Mouse (Mus musculus) G1E (cell line): ENCODE measurements around the gene Agbl2.

Experiments
- CTCF ChIP-seq: IDR thresholded peaks from 2 replicates; pipeline ENCODE4 v1.5.1; 2012; ENCODE audit warnings: low read depth, low read length, inconsistent platforms, mixed read lengths
- GATA1 ChIP-seq: IDR thresholded peaks from 2 replicates; pipeline ENCODE4 v1.6.1; 2012; ENCODE audit warnings: borderline replicate concordance, low read length, inconsistent platforms, mixed read lengths
- GATA2 ChIP-seq: IDR thresholded peaks from 2 replicates; pipeline ENCODE4 v1.6.1; 2012; ENCODE audit warnings: low read depth, low read length, inconsistent platforms, borderline replicate concordance
- POLR2AphosphoS5 ChIP-seq: IDR thresholded peaks from 2 replicates; pipeline ENCODE4 v1.6.1; 2012; ENCODE audit warnings: low read depth, low read length, inconsistent platforms; ENCODE audit not compliant: insufficient replicate concordance
- TAL1 ChIP-seq: conservative IDR thresholded peaks from 2 replicates; pipeline ENCODE4 v1.6.1; 2012; ENCODE audit warnings: low read depth, low read length, inconsistent platforms, mixed read lengths

DNA sequence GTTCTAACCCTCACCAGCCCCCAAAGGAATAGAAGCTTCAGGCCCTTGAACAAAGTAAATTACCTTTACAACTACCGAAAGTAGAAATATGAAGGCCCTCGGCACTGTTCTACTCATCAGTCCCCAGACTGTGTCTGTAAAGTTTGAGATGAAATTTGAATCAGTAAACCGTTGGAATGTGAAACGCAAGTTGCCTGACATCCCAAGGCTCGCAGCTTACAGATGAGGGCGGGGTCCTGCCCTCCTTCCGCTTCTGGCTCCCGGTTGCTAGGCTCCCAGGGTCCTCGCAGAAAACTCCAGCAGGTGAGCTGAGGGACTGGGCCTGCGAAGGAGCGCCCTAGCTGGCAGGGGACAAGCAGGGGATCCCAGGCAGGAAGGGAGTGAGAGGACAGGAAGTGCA lies at the start of gene Agbl2:
- TF ChIP-seq CTCF (no peak), GATA1 (no peak), POLR2AphosphoS5 (no peak), TAL1 (no peak), GATA2 (no peak)
